Mouse (Mus musculus) gastrocnemius, postnatal 4 days (tissue): ENCODE results near the gene Immp2l. TPM values are rescaled to one million over a fixed set of nuclear protein-coding genes. Genes with fewer than 3 reads are reported as not detected.
"Not testable (repeated sequence)": the region's sequence is repeated elsewhere in the genome, so short reads cannot be mapped to it uniquely, and the experiment has no call there.

Source experiments
- DNase-seq, 2 experiments: peaks; one replicate each; pipeline ENCODE4 v3.0.0; 2021 to 2022; ENCODE audit warnings: low spot score in 2 of 2, mixed read lengths in 2 of 2
- long read RNA-seq, 2 experiments: library from polyadenylated mRNA; stranded (forward); transcript quantifications; one replicate each; pipeline ENCODE4 v2.0.0; 2021
- total RNA-seq, 2 experiments: library from RNA; stranded (reverse); gene quantifications; 2 replicates each; pipeline ENCODE4 v1.2.3; 2021

The Immp2l gene
- total RNA-seq: 10 to 100 TPM in 1 of 2 experiments, 1 to 10 TPM in 1; 8.1 to 11.5 TPM
- long read RNA-seq, experiment 1: 0 reads
- long read RNA-seq, experiment 2: 0 reads

DNA sequence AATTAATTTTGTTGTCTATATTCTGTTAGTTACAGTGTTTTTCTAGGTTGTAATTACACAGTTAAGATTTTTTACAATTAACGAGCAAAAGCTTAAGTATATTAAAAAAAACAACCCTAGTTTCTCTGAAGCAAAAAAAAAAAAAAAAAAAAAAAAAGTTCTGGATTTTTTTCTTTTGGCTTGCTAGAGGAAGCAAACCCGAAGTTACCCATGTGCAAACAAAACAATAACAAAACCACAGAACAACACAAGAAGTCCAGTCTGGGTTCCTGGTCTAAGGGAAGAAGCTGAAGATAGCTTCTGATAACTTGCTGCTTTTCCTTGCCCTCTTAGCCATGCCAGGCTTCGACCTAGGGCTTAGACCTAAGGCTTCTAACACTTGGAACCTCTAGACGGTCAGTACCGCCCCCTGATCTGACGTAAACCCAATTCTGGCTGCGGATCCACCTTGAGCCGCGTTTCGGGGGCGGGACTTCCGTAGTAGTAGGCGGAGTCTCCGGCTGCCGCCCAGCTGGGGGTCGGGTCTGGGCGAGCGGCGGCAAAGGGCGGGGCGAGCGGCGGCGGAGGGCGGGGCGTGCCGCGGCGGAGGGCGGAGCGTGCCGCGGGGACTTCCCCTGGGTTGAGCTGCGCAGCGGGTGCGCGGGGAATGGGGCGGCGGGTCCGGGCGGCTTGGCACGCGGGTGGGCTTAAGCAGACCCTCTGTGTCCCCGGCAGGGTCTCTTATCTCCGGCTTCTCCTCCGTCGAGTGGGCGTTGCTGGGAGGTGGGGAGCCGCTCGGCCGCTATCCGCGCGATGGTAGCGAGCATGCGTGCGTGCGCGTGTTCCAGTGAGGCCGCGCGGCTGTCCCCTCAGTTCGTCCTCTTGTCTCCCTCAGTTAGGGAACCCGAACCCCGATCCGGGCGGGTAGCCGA lies at the start of gene Immp2l:
Gene Immp2l, plus strand, starts transcription at position 580 of the 911 bp plus-strand sequence.
- DNase-seq: peak; percentile 89 to 91

DNA sequence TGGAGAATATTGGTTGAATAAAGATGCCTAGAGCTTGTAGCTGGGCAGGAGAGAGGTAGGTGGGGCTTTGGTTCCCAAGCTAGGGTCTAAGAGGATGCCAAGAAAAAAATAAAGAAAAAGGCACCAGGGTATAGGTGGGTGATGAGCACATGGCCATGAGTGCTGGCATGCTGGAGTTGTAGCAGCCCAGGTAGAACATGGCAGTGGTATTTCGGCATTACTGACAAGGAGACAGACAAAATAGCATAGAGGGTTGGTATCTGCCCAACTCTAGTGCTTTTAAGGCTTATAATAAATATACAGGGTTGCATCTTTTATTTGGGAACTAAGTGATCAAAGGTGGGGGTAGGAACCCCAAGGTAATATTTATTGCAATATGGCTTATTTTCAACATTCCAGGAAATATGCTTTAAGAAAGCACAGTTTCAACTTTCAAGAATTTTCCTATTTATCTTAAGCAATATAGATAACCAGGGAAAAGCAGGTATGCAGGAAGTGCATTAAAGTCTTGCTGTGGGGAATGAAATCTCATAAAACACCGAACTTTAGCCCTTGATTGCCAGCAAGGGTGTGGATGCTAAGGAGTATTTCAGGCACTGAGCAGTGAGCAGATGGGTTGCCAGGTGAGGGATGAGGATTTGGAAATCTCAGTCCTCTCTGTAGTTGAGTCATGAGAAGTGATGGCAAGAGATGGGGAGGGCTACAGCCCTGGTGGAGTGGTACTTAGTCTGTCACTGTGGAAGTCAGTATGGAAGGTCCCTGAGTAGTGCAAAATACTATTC lies 45.0 kb upstream of the Immp2l start:
- DNase-seq: no peak

- no peak for DNase-seq
These were observed 44.2 kb upstream of the Immp2l start for GRCm38 (mm10) chr12:40979716-40980115.

GRCm38 (mm10) chr12:40980160-40980559 lies 43.7 kb upstream of the Immp2l start:
- DNase-seq: no peak

DNA sequence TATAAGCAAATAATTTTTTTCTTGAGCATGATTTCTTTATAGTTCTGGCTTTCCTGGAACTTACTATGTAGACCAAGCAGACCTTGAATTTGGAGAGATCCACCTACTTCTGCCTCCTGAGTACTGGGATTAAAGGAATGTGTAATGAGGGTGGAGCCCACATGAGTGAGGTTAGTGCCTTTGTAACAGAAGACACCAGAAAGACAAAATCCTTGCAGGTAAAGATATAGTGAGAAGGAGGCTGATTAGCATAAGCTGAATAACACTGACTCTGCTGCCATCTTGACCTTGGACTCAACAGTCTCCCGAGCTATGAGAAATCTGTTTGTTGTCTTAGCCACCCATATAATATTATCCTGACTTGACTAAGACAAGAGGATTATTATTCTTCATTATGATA lies 40.9 kb upstream of the Immp2l start:
- DNase-seq: no peak

DNA sequence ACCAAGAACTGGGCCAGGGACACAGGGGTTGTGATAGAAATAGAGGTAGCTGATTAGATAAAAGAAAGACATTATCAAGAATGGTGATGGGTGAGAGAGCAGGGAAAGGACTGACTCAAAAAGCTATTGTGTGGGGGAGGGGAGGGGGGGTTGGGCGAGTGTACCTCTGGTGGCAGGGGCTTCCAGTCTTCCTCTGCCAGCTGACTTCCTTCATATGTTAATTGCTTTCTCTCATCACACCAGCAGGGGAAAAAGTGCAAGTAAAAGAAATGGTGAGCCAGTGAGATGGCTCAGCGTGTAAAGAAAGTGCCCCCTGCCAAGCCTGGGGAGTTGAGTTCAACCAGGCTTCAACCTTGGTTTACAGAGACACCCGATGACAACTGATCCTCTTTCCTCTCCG lies 39.2 kb upstream of the Immp2l start:
- DNase-seq: no peak

DNA sequence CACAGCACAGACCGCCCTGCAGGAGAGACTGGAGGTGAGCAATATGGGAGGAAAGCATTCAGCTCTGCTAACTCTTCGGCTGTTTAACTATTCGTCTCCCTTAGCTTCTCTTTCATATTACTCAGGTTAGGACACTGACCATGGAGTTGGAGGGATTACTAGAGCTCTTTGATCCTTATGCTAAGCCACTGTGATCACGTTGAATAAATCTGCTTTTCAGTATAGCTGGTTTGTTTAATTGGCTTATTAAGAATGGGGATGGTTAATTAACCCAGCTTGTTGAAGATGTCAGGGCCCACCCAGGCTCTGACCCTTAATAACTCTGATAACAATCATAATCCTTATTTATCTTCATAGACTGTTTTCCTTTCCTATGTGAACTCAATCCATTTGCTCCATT lies 38.1 kb upstream of the Immp2l start:
- no peak for DNase-seq

- no peak for DNase-seq
These were observed 35.4 kb upstream of the Immp2l start for GRCm38 (mm10) chr12:40988311-40989065.

DNA sequence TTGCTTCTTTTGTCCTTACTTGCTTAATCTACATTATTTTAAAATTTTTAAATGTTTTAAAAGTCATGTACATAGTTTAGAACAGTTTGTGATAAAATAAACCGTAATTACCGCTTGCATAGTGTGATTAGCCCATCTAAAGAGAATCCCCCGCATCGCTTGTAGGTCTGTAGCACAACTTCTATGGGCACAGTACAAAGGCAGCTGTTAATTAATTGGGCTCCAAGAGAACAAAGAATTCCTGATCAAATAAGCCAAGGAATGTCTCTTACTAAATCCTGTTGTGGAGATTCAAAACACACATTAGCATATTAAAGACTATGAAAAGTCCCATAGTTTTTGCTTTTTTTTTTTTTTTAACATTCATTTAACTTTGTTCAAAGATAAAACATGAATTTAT lies 32.2 kb upstream of the Immp2l start:
- no peak for DNase-seq

- DNase-seq: not testable (repeated sequence)
These were observed 31.7 kb upstream of the Immp2l start for GRCm38 (mm10) chr12:40992237-40992636.

- no peak for DNase-seq
These were observed 29.0 kb upstream of the Immp2l start for GRCm38 (mm10) chr12:40994846-40995245.

- DNase-seq: no peak
These were observed 28.1 kb upstream of the Immp2l start for GRCm38 (mm10) chr12:40995618-40996370.

DNA sequence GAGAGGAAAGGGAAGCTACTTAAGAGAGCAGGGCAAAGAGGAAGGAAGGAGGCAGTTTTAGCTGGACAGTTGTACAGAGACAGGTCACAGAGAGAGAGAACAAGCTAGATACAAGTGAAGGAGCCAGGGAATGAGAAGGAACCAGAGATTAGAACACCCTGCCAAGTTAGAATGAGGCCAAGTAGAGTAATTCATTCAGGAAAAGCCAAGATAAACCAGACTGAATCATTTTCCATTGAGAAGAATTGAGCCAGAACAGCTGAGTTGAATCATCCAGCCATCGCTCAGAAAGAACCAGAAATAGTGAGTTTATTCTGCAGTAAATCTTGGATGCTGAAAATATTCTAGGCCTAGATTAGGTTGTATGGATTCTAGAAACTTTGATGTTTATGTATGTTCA lies 1.4 kb upstream of the Immp2l start:
- no peak for DNase-seq

DNA sequence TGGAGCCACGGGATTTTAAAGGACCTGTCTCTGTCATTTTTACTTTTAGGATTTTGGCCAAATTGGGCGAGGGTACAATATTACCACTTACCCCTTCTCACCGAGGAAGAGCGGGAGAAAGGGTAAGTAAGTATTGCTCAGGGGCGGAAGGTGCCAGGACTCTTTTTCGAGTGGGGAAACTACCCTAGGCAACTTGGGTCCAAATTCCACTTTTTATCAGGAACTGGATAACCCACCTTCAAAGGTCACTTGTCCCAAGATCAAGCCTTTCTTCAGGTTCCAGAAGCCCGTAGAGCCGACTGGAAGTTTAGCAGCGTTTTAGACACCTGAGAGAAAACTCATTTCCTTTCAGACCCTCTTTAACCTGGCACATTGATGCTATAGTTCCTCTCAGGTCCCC lies 622 bp downstream of the Immp2l start:
- DNase-seq: no peak

- DNase-seq: no peak
These were observed 3.6 kb downstream of the Immp2l start for GRCm38 (mm10) chr12:41027485-41027884.

DNA sequence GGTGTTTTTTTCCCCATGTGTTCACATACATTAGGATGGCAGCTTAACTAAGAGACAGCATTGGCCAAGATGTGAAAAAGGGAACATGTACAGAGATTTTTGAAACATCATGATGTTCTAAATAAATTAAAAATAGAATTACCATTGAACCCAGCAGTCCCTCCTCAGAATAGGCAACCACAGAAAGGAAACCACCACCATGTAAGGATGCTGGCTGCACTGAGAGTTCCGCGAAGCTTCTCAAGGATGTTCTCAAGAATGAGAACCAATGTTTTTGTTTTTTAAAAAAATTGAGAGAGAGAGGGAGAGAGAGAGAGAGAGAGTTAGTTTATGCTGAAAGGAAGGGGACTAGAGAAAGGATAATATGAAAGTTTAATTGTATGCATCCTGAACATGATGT lies 7.2 kb downstream of the Immp2l start:
- DNase-seq: no peak

DNA sequence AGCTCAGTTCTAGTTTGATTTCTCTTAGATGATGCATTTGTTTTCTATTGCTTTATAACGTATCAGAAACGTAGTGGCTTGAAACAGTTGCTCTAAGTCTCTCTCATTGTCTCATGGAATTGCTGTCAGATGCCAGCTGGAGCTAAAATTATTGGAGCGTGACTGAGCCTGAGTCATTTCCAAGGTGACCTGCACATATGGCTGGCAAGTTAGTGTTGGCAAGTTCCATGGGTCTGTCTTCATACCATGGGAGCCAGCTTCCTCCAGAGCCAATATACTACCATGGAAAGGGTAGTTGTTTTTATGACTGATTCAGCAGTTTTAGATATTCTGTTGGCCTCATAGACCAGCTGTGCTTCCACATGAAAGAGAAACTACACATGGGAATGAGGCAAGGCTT lies 9.3 kb downstream of the Immp2l start:
- DNase-seq: no peak

GRCm38 (mm10) chr12:41039834-41040233 lies 15.9 kb downstream of the Immp2l start:
- DNase-seq: no peak

GRCm38 (mm10) chr12:41041737-41042136 lies 17.8 kb downstream of the Immp2l start:
- no peak for DNase-seq

GRCm38 (mm10) chr12:41044493-41045132 lies 20.7 kb downstream of the Immp2l start:
- no peak for DNase-seq
